Mouse (Mus musculus) liver, postnatal 0 days (tissue): ENCODE results near the gene Limd1.

Source experiments
- CTCF ChIP-seq: sonication (generic); IDR thresholded peaks from 2 replicates; pipeline ENCODE4 v1.5.1; 2016; ENCODE audit warnings: antibody characterized with exemption, low read depth
- EP300 ChIP-seq: IDR thresholded peaks from 2 replicates; pipeline ENCODE4 v1.6.1; 2016; ENCODE audit warnings: antibody characterized with exemption, low read depth, mild to moderate bottlenecking

- TF ChIP-seq EP300 (no peak), CTCF (no peak)
These were observed 29.9 kb upstream of the Limd1 start for GRCm38 (mm10) chr9:123448594-123448993.
